Mouse (Mus musculus): ENCODE measurements around the gene Lama2. TPM values are rescaled to one million over a fixed set of nuclear protein-coding genes. Genes with fewer than 3 reads are reported as not detected.

The Lama2 gene
- total RNA-seq, 2 experiments from 2014 or later, result 52.0 to 54.3 TPM

- no peak for DNase-seq
- intact Hi-C loops (cut with DNase I), result no loop called here
These were observed 425.3 kb downstream of the Lama2 start for GRCm38 (mm10) chr10:27193986-27194908.

- DNase-seq, result peak in 1 of 2 experiments; percentile 6
- intact Hi-C loops (cut with DNase I), result no loop called here
These were observed 430.8 kb downstream of the Lama2 start for GRCm38 (mm10) chr10:27188630-27189365.

- intact Hi-C loops (cut with DNase I), result no loop called here
- DNase-seq, result no peak
These were observed 435.4 kb downstream of the Lama2 start for GRCm38 (mm10) chr10:27184185-27184584.

- intact Hi-C loops (cut with DNase I), result no loop called here
- DNase-seq, result no peak
These were observed 445.3 kb downstream of the Lama2 start for GRCm38 (mm10) chr10:27174271-27174670.

- no peak for DNase-seq
- intact Hi-C loops (cut with DNase I), result no loop called here
These were observed 454.8 kb downstream of the Lama2 start for GRCm38 (mm10) chr10:27164738-27165137.

- no peak for DNase-seq
- intact Hi-C loops (cut with DNase I), result no loop called here
These were observed 457.2 kb downstream of the Lama2 start for GRCm38 (mm10) chr10:27162364-27162763.

GRCm38 (mm10) chr10:27150220-27150619 lies 469.3 kb downstream of the Lama2 start:
- intact Hi-C loops (cut with DNase I), result no loop called here
- no peak for DNase-seq

- DNase-seq, result no peak
- intact Hi-C loops (cut with DNase I), result no loop called here
These were observed 479.1 kb downstream of the Lama2 start for GRCm38 (mm10) chr10:27140422-27140821.

- DNase-seq, result no peak
- intact Hi-C loops (cut with DNase I), result no loop called here
These were observed 483.8 kb downstream of the Lama2 start for GRCm38 (mm10) chr10:27135768-27136167.

GRCm38 (mm10) chr10:27133135-27133534 lies 486.4 kb downstream of the Lama2 start:
- DNase-seq, result peak in 1 of 2 experiments; percentile 5
- intact Hi-C loops (cut with DNase I), result loop anchor here (5.0 kb wide), 1 partner anchor 629 kb away; no protein-coding TSS in a partner anchor

- no peak for DNase-seq
These were observed 492.1 kb downstream of the Lama2 start for GRCm38 (mm10) chr10:27127454-27127853.

GRCm38 (mm10) chr10:27123763-27124162 lies 495.8 kb downstream of the Lama2 start:
- intact Hi-C loops (cut with DNase I), result no loop called here
- DNase-seq, result no peak

More at GRCm38 (mm10) chr10:27127454-27127853, 492.1 kb downstream of the Lama2 start:
- intact Hi-C loops (cut with DNase I), result no loop called here

GRCm38 (mm10) chr10:27117815-27118214 lies 501.7 kb downstream of the Lama2 start:
- DNase-seq, result no peak
- intact Hi-C loops (cut with DNase I), result no loop called here

GRCm38 (mm10) chr10:27116938-27117647 lies 502.5 kb downstream of the Lama2 start:
- intact Hi-C loops (cut with DNase I), result no loop called here
- no peak for DNase-seq

- DNase-seq, result no peak
- intact Hi-C loops (cut with DNase I), result no loop called here
These were observed 505.4 kb downstream of the Lama2 start for GRCm38 (mm10) chr10:27114131-27114530.

GRCm38 (mm10) chr10:27103811-27104210 lies 515.7 kb downstream of the Lama2 start:
- DNase-seq, result no peak
- intact Hi-C loops (cut with DNase I), result no loop called here

- DNase-seq, result no peak
- intact Hi-C loops (cut with DNase I), result no loop called here
These were observed 517.7 kb downstream of the Lama2 start for GRCm38 (mm10) chr10:27101800-27102353.

GRCm38 (mm10) chr10:27077113-27077512 lies 542.4 kb downstream of the Lama2 start:
- DNase-seq, result no peak
- intact Hi-C loops (cut with DNase I), result no loop called here

GRCm38 (mm10) chr10:27068794-27069435 lies 550.6 kb downstream of the Lama2 start:
- intact Hi-C loops (cut with DNase I), result no loop called here
- no peak for DNase-seq

GRCm38 (mm10) chr10:27063671-27064070 lies 555.9 kb downstream of the Lama2 start:
- intact Hi-C loops (cut with DNase I), result no loop called here
- DNase-seq, result peak; percentile 28 to 44
